Mouse (Mus musculus): ENCODE measurements at regions not wholly inside any gene's neighbourhood (a gene's known extent, or its start where the extent isn't known, plus 50 kb on each side); places are given as distances from the start of the nearest gene placed in this dataset.

- H3K9ac ChIP-seq, result no peak overlapping the region
- no peaks in the 10 kb centered on the region; the same call in 1 of the 2 replicates for H3K4me1 ChIP-seq
- no peaks in the 10 kb centered on the region for H3K27me3 ChIP-seq (replicated peaks)
- H3K27ac ChIP-seq, result no peak overlapping the region
- ATAC-seq (ENCODE audit: low FRiP score, low read depth), result no peak
- no peaks in the 10 kb centered on the region for H3K36me3 ChIP-seq
- H3K9me3 ChIP-seq, result no peaks in the 10 kb centered on the region
- no peak overlapping the region for H3K4me3 ChIP-seq
- 63% methylated on average over 5 of the region's 5 CpGs for WGBS
- H3K4me2 ChIP-seq (replicated peaks), result no peak overlapping the region
These were observed 478.2 kb downstream of the Ptprc start for GRCm38 (mm10) chr1:137697289-137697688.

- H3K4me3 ChIP-seq, result no peak overlapping the region
These were observed 478.7 kb downstream of the Ptprc start for GRCm38 (mm10) chr1:137696796-137697195.

GRCm38 (mm10) chr1:137695751-137696150 is 479.8 kb downstream of the Ptprc start:
- H3K36me3 ChIP-seq, result no peaks in the 10 kb centered on the region
- 60% methylated on average over 3 of the region's 3 CpGs for WGBS
- H3K4me2 ChIP-seq (replicated peaks), result no peak overlapping the region
- no peaks in the 10 kb centered on the region for H3K9me3 ChIP-seq
- no peaks in the 10 kb centered on the region for H3K27me3 ChIP-seq (replicated peaks)
- H3K27ac ChIP-seq, result no peak overlapping the region
- no peak overlapping the region for H3K9ac ChIP-seq
- ATAC-seq (ENCODE audit: low FRiP score, low read depth), result no peak
- H3K4me1 ChIP-seq, result no peaks in the 10 kb centered on the region; the same call in 1 of the 2 replicates
- H3K4me3 ChIP-seq, result no peak overlapping the region

More at GRCm38 (mm10) chr1:137696796-137697195, 478.7 kb downstream of the Ptprc start:
- H3K4me2 ChIP-seq (replicated peaks), result no peak overlapping the region
- H3K9ac ChIP-seq, result no peak overlapping the region
- H3K9me3 ChIP-seq, result no peaks in the 10 kb centered on the region
- 18% methylated on average over 3 of the region's 3 CpGs for WGBS
- H3K27ac ChIP-seq, result no peak overlapping the region
- H3K27me3 ChIP-seq (replicated peaks), result no peaks in the 10 kb centered on the region
- no peaks in the 10 kb centered on the region for H3K36me3 ChIP-seq
- ATAC-seq (ENCODE audit: low FRiP score, low read depth), result no peak
- H3K4me1 ChIP-seq, result no peaks in the 10 kb centered on the region; the same call in 1 of the 2 replicates

GRCm38 (mm10) chr1:137692525-137692924 is 483.0 kb downstream of the Ptprc start:
- no peak overlapping the region for H3K27ac ChIP-seq
- 42% methylated on average over 2 of the region's 2 CpGs for WGBS

GRCm38 (mm10) chr1:137690860-137691595 is 484.5 kb downstream of the Ptprc start:
- no peak for ATAC-seq (ENCODE audit: low FRiP score, low read depth)
- no peak overlapping the region for H3K4me3 ChIP-seq
- no peaks in the 10 kb centered on the region for H3K27me3 ChIP-seq (replicated peaks)
- no peaks in the 10 kb centered on the region for H3K36me3 ChIP-seq
- no peak overlapping the region for H3K4me2 ChIP-seq (replicated peaks)
- H3K9ac ChIP-seq, result no peak overlapping the region
- H3K27ac ChIP-seq, result no peak overlapping the region
- WGBS, result 89% methylated on average over 9 of the region's 9 CpGs
- H3K4me1 ChIP-seq, result no peaks in the 10 kb centered on the region; the same call in 1 of the 2 replicates
- no peaks in the 10 kb centered on the region for H3K9me3 ChIP-seq

More at GRCm38 (mm10) chr1:137692525-137692924, 483.0 kb downstream of the Ptprc start:
- no peak for ATAC-seq (ENCODE audit: low FRiP score, low read depth)
- Histone ChIP-seq H3K4me1 (no peaks in the 10 kb centered on the region; the same call in 1 of the 2 replicates), H3K9ac (no peak overlapping the region), H3K9me3 (no peaks in the 10 kb centered on the region), H3K27me3 (replicated peaks) (no peaks in the 10 kb centered on the region), H3K4me3 (no peak overlapping the region), H3K4me2 (replicated peaks) (no peak overlapping the region), H3K36me3 (no peaks in the 10 kb centered on the region)

GRCm38 (mm10) chr1:137670650-137671049 is 504.9 kb downstream of the Ptprc start:
- no peaks in the 10 kb centered on the region for H3K9me3 ChIP-seq
- no peaks in the 10 kb centered on the region for H3K27me3 ChIP-seq (replicated peaks)
- no peak overlapping the region for H3K9ac ChIP-seq
- H3K27ac ChIP-seq, result no peak overlapping the region
- ATAC-seq (ENCODE audit: low FRiP score, low read depth), result no peak
- no peaks in the 10 kb centered on the region for H3K36me3 ChIP-seq
- H3K4me3 ChIP-seq, result no peak overlapping the region
- H3K4me1 ChIP-seq, result no peaks in the 10 kb centered on the region
- 88% methylated on average over 5 of the region's 5 CpGs for WGBS
- H3K4me2 ChIP-seq (replicated peaks), result no peak overlapping the region

- no peaks in the 10 kb centered on the region for H3K36me3 ChIP-seq
- H3K4me2 ChIP-seq (replicated peaks), result no peak overlapping the region
- no peak overlapping the region for H3K4me3 ChIP-seq
- 78% methylated on average over 3 of the region's 3 CpGs for WGBS
- H3K27me3 ChIP-seq (replicated peaks), result no peaks in the 10 kb centered on the region
- H3K27ac ChIP-seq, result no peak overlapping the region
- H3K9ac ChIP-seq, result no peak overlapping the region
- no peaks in the 10 kb centered on the region for H3K4me1 ChIP-seq
- no peaks in the 10 kb centered on the region for H3K9me3 ChIP-seq
- ATAC-seq (ENCODE audit: low FRiP score, low read depth), result no peak
These were observed 505.7 kb downstream of the Ptprc start for GRCm38 (mm10) chr1:137669849-137670248.

- Histone ChIP-seq H3K4me2 (replicated peaks) (no peak overlapping the region), H3K9ac (no peak overlapping the region), H3K9me3 (no peaks in the 10 kb centered on the region), H3K4me1 (peaks cover 10% of the 10 kb centered on the region; the same call in 1 of the 2 replicates), H3K4me3 (no peak overlapping the region), H3K36me3 (no peaks in the 10 kb centered on the region), H3K27me3 (replicated peaks) (no peaks in the 10 kb centered on the region), H3K27ac (no peak overlapping the region)
- WGBS, result 95% methylated on average over 1 of the region's 1 CpGs
- ATAC-seq (ENCODE audit: low FRiP score, low read depth), result no peak
These were observed 517.4 kb downstream of the Ptprc start for GRCm38 (mm10) chr1:137658141-137658540.

- Histone ChIP-seq H3K27ac (no peak overlapping the region; the same call in 1 of the 2 replicates), H3K4me1 (peaks cover 10% of the 10 kb centered on the region; the same call in 1 of the 2 replicates), H3K27me3 (replicated peaks) (no peaks in the 10 kb centered on the region), H3K9me3 (no peaks in the 10 kb centered on the region), H3K9ac (no peak overlapping the region), H3K4me2 (replicated peaks) (peak overlapping the region; percentile 31), H3K36me3 (no peaks in the 10 kb centered on the region), H3K4me3 (no peak overlapping the region)
- ATAC-seq (ENCODE audit: low FRiP score, low read depth), result peak; percentile 74
- WGBS, result 17% methylated on average over 6 of the region's 6 CpGs
These were observed 518.5 kb downstream of the Ptprc start for GRCm38 (mm10) chr1:137656900-137657458.

GRCm38 (mm10) chr1:137654171-137654570 is 521.3 kb downstream of the Ptprc start:
- no peak overlapping the region for H3K4me2 ChIP-seq (replicated peaks)
- H3K9me3 ChIP-seq, result no peaks in the 10 kb centered on the region
- no peak overlapping the region for H3K27ac ChIP-seq
- no peak for ATAC-seq (ENCODE audit: low FRiP score, low read depth)
- no peak overlapping the region for H3K4me3 ChIP-seq
- H3K4me1 ChIP-seq, result peaks cover 10% of the 10 kb centered on the region; the same call in 1 of the 2 replicates
- H3K36me3 ChIP-seq, result no peaks in the 10 kb centered on the region
- H3K9ac ChIP-seq, result no peak overlapping the region
- WGBS, result 58% methylated on average over 4 of the region's 4 CpGs
- H3K27me3 ChIP-seq (replicated peaks), result no peaks in the 10 kb centered on the region

GRCm38 (mm10) chr1:137653495-137653894 is 522.0 kb downstream of the Ptprc start:
- Histone ChIP-seq H3K4me2 (replicated peaks) (no peak overlapping the region), H3K36me3 (no peaks in the 10 kb centered on the region), H3K9ac (no peak overlapping the region), H3K4me1 (peaks cover 10% of the 10 kb centered on the region; the same call in 1 of the 2 replicates), H3K4me3 (no peak overlapping the region), H3K27me3 (replicated peaks) (no peaks in the 10 kb centered on the region), H3K9me3 (no peaks in the 10 kb centered on the region), H3K27ac (no peak overlapping the region)
- WGBS, result 81% methylated on average over 5 of the region's 5 CpGs
- ATAC-seq (ENCODE audit: low FRiP score, low read depth), result no peak

- H3K27me3 ChIP-seq (replicated peaks), result no peaks in the 10 kb centered on the region
- no peak overlapping the region for H3K4me2 ChIP-seq (replicated peaks)
- 60% methylated on average over 3 of the region's 3 CpGs for WGBS
- H3K27ac ChIP-seq, result no peak overlapping the region
- no peaks in the 10 kb centered on the region for H3K36me3 ChIP-seq
- no peak for ATAC-seq (ENCODE audit: low FRiP score, low read depth)
- peaks cover 4% of the 10 kb centered on the region; the same call in 1 of the 2 replicates for H3K4me1 ChIP-seq
- H3K9me3 ChIP-seq, result no peaks in the 10 kb centered on the region
- no peak overlapping the region for H3K9ac ChIP-seq
- no peak overlapping the region for H3K4me3 ChIP-seq
These were observed 524.9 kb downstream of the Ptprc start for GRCm38 (mm10) chr1:137650629-137651028.

Measured in neural tube, embryonic 12.5 days (tissue).